Mouse (Mus musculus): ENCODE results near the gene Pnmal1. TPM values are rescaled to one million over a fixed set of nuclear protein-coding genes. Genes with fewer than 3 reads are reported as not detected.

The Pnmal1 gene
- polyA plus RNA-seq (2012; rRNA removed; ENCODE audit: low replicate concordance) = not detected in 2 replicates

GRCm38 (mm10) chr7:16959539-16960187, at the start of gene Pnmal1:
Pnmal1 (plus strand) TSS chr7:16959679.

DNA sequence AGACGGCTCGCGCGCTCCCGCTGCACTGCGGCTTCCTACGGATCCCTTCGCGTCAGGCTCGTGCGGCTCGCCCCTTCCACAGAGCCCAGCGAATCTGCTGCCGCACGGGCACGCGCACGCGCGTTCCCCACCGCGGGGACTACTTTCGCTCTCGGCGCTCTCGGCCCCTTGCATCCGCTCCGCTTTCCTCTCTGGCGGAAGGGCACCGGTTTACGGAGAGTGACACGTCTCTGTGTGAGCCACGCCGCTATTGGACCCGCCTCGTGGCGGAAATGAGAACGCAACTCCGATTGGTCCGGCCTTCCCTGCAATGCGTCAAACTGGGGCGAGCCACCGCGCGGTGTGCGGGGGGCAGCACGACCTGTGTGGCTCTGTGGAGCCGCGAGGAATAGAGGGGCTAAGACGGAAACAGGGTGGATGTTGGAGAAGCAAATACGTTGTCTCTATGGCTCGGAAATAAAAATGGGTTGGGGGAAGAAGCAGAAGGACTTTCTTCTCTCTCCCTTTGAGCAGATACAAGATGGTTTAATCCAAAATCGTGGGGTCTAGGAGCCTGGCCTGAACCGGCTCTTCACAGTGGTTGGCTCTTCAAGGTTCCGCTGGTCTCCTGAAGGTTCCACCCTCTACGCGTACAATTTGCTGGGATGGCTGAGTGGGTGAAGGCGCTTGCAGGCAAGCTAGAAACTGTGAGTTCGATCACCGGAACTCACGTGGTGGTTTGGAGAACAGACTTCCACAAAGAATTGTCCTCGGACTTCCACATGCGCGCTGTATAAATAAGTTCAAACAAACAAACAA, 35.2 kb upstream of the Pnmal1 start, which contains the start of gene Calm3:
Calm3 (minus strand) TSS at position 78 of the 798 bp plus-strand sequence.

DNA sequence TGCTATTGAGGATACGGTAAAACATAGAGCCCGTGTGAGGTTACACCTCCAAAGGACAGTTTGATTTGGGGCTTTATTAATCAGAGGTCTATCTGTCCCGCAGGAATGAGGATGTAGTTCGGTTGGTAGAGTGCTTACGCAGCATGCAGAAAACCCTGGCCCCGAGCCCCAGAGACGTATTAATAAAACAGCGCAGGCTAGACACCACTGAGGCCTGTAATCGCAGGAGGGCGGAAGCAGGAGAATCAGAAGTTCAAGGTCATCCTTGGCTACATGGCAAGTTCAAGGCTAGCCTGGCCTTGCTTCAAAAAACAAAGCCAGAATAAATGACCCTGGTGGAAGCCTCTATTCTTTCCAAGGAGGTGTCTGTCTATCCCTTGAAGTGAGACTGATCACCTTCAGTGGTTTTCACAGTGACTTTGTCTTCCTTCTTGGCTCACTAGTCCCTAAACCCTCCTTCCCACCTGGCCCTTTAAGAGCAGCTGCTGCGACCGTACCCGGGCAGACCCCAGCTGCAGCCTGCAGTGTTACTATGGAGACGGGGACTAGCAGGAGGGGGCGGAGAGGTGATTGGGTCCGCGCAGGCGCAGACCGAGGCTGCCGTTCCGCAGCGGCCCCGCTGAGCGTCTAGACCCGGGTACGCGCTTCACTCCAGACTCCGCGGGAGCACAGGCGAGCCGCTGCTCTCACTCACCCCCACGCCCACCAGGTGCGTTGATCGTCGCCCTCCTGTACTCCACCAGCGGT, 15.2 kb upstream of the Pnmal1 start, which contains the start of gene Pnmal2:
Pnmal2 (plus strand) TSS at position 622 of the 747 bp plus-strand sequence.

GRCm38 (mm10) chr7:16982859-16983568, 23.5 kb downstream of the Pnmal1 start, which contains the start of gene Gm42372:
Gm42372 (plus strand) TSS chr7:16983086.

GRCm38 (mm10) chr7:16992451-16992807, 33.0 kb downstream of the Pnmal1 start, which contains the start of gene Ccdc8:
Ccdc8 (plus strand) TSS chr7:16992708.

Other genes with a start within 250 kb of the Pnmal1 start
- gene Ceacam9, start 237.8 kb upstream of the Pnmal1 start, polyA plus RNA-seq (2012; rRNA removed; ENCODE audit: low replicate concordance) = not detected in 2 replicates
- gene Ap2s1, start 221.3 kb upstream of the Pnmal1 start, polyA plus RNA-seq (2012; rRNA removed; ENCODE audit: low replicate concordance) = 260 and 370 TPM in 2 replicates
- gene Slc1a5, start 178.3 kb upstream of the Pnmal1 start, polyA plus RNA-seq (2012; rRNA removed; ENCODE audit: low replicate concordance) = 809 and 1,134 TPM in 2 replicates
- 141 and 162 TPM in 2 replicates for gene Strn4, start 143.8 kb upstream of the Pnmal1 start, polyA plus RNA-seq (2012; rRNA removed; ENCODE audit: low replicate concordance)
- 33.1 and 43.1 TPM in 2 replicates for gene Fkrp, start 142.9 kb upstream of the Pnmal1 start, polyA plus RNA-seq (2012; rRNA removed; ENCODE audit: low replicate concordance)
- 82.5 and 189 TPM in 2 replicates for gene Prkd2, start 116.8 kb upstream of the Pnmal1 start, polyA plus RNA-seq (2012; rRNA removed; ENCODE audit: low replicate concordance)
- 7.8 and 31.1 TPM in 2 replicates for gene Dact3, start 84.4 kb upstream of the Pnmal1 start, polyA plus RNA-seq (2012; rRNA removed; ENCODE audit: low replicate concordance)
- gene Gng8, start 67.9 kb upstream of the Pnmal1 start, polyA plus RNA-seq (2012; rRNA removed; ENCODE audit: low replicate concordance) = 2.8 and 5.1 TPM in 2 replicates
- gene Ptgir, start 53.2 kb upstream of the Pnmal1 start, polyA plus RNA-seq (2012; rRNA removed; ENCODE audit: low replicate concordance) = 13.2 and 18.8 TPM in 2 replicates
- gene Calm3, start 35.6 kb upstream of the Pnmal1 start, polyA plus RNA-seq (2012; rRNA removed; ENCODE audit: low replicate concordance) = 244 and 340 TPM in 2 replicates
- gene Pnmal2, start 15.0 kb upstream of the Pnmal1 start, polyA plus RNA-seq (2012; rRNA removed; ENCODE audit: low replicate concordance) = 1.1 and 1.2 TPM in 2 replicates
- 0.14 and 0.25 TPM in 2 replicates for gene Gm42372, start 23.4 kb downstream of the Pnmal1 start, polyA plus RNA-seq (2012; rRNA removed; ENCODE audit: low replicate concordance)
- gene Ccdc8, start 33.0 kb downstream of the Pnmal1 start, polyA plus RNA-seq (2012; rRNA removed; ENCODE audit: low replicate concordance) = 2.2 TPM in 2 replicates
- gene Ppp5c, start 68.2 kb downstream of the Pnmal1 start, polyA plus RNA-seq (2012; rRNA removed; ENCODE audit: low replicate concordance) = 180 and 181 TPM in 2 replicates
- gene Hif3a, start 102.7 kb downstream of the Pnmal1 start, polyA plus RNA-seq (2012; rRNA removed; ENCODE audit: low replicate concordance) = 0.55 and 0.66 TPM in 2 replicates
- not detected in 2 replicates for gene Psg16, start 114.4 kb downstream of the Pnmal1 start, polyA plus RNA-seq (2012; rRNA removed; ENCODE audit: low replicate concordance)
- not detected in 2 replicates for gene Ceacam3, start 190.6 kb downstream of the Pnmal1 start, polyA plus RNA-seq (2012; rRNA removed; ENCODE audit: low replicate concordance)
- gene Psg29, start 243.8 kb downstream of the Pnmal1 start, polyA plus RNA-seq (2012; rRNA removed; ENCODE audit: low replicate concordance) = not detected in 2 replicates